Mouse (Mus musculus) intestine, postnatal 0 days (tissue): Measurements from ENCODE around the gene Limk2. TPM values are rescaled to one million over a fixed set of nuclear protein-coding genes. Genes with fewer than 3 reads are reported as not detected.

ENCODE experiments used
- ATAC-seq: fragments of 200-750 bp; cut with Nextera tagmentation; 2 replicates; pipeline ENCODE4 v1.8.0; 2017; ENCODE audit warnings: mild to moderate bottlenecking, moderate TSS enrichment, moderate library complexity
- H3K27ac ChIP-seq: fragments of 300-500 bp; sonication (generic); 2 replicates; pipeline ENCODE4 v1.5.1; 2014; ENCODE audit warnings: mild to moderate bottlenecking, low read depth, low read length, moderate library complexity
- H3K27me3 ChIP-seq: fragments of 300-500 bp; sonication (generic); replicated peaks from 2 replicates; pipeline ENCODE4 v1.6.1; 2014; ENCODE audit warnings: low read length, mixed read lengths; ENCODE audit not compliant: control insufficient read depth, insufficient read depth
- H3K36me3 ChIP-seq: fragments of 300-500 bp; sonication (generic); 2 replicates; pipeline ENCODE4 v1.6.1; 2014; ENCODE audit warnings: mild to moderate bottlenecking, moderate library complexity; ENCODE audit not compliant: control insufficient read depth, insufficient read depth
- H3K4me1 ChIP-seq: fragments of 300-500 bp; sonication (generic); replicated peaks from 2 replicates; pipeline ENCODE4 v1.6.1; 2014; ENCODE audit warnings: antibody characterized with exemption, low read length, mixed read lengths; ENCODE audit not compliant: control insufficient read depth, insufficient read depth
- H3K4me2 ChIP-seq: fragments of 300-500 bp; sonication (generic); replicated peaks from 2 replicates; pipeline ENCODE4 v1.6.1; 2014; ENCODE audit warnings: low read depth, mild to moderate bottlenecking, moderate library complexity
- H3K4me3 ChIP-seq: fragments of 300-500 bp; sonication (generic); 2 replicates; pipeline ENCODE4 v1.5.1; 2014; ENCODE audit warnings: low read depth, low read length
- H3K9ac ChIP-seq: fragments of 300-500 bp; sonication (generic); 2 replicates; pipeline ENCODE4 v1.6.1; 2014; ENCODE audit warnings: mild to moderate bottlenecking, low read depth, low read length
- H3K9me3 ChIP-seq: fragments of 300-500 bp; sonication (generic); 2 replicates; pipeline ENCODE4 v1.6.1; 2016; ENCODE audit warnings: mixed run types; ENCODE audit not compliant: control insufficient read depth
- CTCF ChIP-seq: sonication (generic); IDR thresholded peaks from 2 replicates; pipeline ENCODE4 v1.5.1; 2016; ENCODE audit warnings: low read depth, mild to moderate bottlenecking, control low read depth, antibody characterized with exemption, moderate library complexity
- WGBS: fragments of 180-500 bp; shearing (Covaris S2); extraction: QIAGEN DNeasy Blood & Tissue Kit; methylation state at CpG from one replicate; pipeline ENCODE4 v1.1.7; 2014; 5-methylcytosine and 5-hydroxymethylcytosine counted together
- polyA plus RNA-seq: library from polyadenylated mRNA; unstranded; fragments of >200 nt; fragmentation: Nextera tagmentation; extraction: Ambion mirVana; gene quantifications from 2 replicates; pipeline ENCODE4 v1.2.1, GENCODE M21; 2015

The Limk2 gene
- polyA plus RNA-seq, 1 experiment from 2014 or later: 68.4 TPM

DNA sequence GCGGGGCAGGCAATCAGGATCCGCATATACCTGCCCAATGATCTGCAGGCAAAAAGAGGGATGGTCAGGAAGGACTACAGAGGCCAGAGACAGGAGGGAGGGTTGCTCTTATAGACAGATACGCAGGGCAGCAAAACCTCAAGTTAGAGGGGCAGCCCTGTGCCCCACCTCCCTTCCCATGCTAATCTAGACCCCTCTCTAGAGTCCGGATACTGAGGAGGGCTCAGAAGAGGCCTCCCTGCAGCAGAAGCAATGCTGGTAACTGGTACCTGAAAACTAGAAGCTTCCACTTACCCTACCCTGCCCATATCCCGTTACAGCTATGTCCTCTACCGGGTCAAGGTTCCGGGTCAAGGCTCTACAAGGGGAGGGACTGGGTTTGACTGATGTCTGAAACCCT is 62.6 kb downstream of the Limk2 start:
- H3K9ac ChIP-seq: no peak overlapping the region
- H3K27ac ChIP-seq: no peak overlapping the region
- WGBS: 86% methylated on average over 7 of the region's 7 CpGs
- H3K4me1 ChIP-seq: peaks cover 6% of the 10 kb centered on the region; the same call in 1 of the 2 replicates
- H3K27me3 ChIP-seq: no peaks in the 10 kb centered on the region
- ATAC-seq: no peak
- H3K4me3 ChIP-seq: no peak overlapping the region
- H3K9me3 ChIP-seq: no peaks in the 10 kb centered on the region
- no peak for TF ChIP-seq CTCF
- no peak overlapping the region for H3K4me2 ChIP-seq
- H3K36me3 ChIP-seq: peaks cover 77% of the 10 kb centered on the region

DNA sequence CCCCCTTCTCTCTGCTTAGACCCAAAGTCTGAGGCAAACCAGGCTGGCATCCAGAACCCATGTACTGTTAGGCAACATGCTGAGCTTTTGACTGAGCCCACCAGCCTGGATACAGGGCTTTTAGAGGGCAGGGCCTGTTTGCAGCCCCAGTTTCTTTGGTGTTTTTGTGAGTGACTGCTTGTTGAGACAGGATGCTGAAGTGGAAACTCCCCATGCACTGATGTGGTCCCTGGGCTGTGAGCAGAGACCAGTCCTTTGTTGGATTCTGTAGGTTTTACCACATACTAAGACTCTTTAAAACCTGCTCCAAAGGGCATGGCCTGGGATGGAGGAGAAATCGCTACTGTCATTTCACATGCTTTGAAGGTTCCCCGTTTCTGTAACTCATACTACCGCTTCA is 64.1 kb downstream of the Limk2 start:
- Histone ChIP-seq H3K27ac (no peak overlapping the region), H3K27me3 (no peaks in the 10 kb centered on the region), H3K4me3 (no peak overlapping the region), H3K9me3 (no peaks in the 10 kb centered on the region), H3K9ac (no peak overlapping the region), H3K36me3 (peaks cover 65% of the 10 kb centered on the region), H3K4me1 (peaks cover 6% of the 10 kb centered on the region; the same call in 1 of the 2 replicates), H3K4me2 (no peak overlapping the region)
- no peak for ATAC-seq
- no peak for TF ChIP-seq CTCF
- 86% methylated on average over 3 of the region's 3 CpGs for WGBS

DNA sequence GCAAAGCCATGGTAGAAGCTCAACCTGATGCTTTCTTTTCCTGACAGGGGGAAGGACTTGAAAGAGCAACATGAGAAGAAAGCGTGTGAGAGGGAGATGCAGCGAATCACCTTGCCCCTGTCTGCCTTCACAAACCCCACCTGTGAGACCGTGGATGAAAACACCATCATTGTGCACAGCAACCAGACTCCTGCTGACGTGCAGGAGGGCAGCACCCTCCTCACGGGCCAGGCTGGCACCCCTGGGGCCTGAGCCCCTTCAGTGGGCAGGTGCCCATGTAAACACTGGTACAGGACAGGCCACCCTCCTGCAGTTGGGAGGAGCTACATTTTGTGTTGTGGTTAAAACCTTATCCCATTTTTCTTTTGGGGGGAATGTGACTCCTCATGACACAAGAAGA is 67.5 kb downstream of the Limk2 start:
- Histone ChIP-seq H3K4me2 (no peak overlapping the region), H3K9ac (no peak overlapping the region), H3K27ac (no peak overlapping the region), H3K36me3 (peaks cover 44% of the 10 kb centered on the region), H3K27me3 (no peaks in the 10 kb centered on the region), H3K4me3 (no peak overlapping the region), H3K9me3 (no peaks in the 10 kb centered on the region), H3K4me1 (no peaks in the 10 kb centered on the region)
- no peak for TF ChIP-seq CTCF
- ATAC-seq: no peak
- whole genome bisulfite sequencing: 71% methylated on average over 5 of the region's 5 CpGs

DNA sequence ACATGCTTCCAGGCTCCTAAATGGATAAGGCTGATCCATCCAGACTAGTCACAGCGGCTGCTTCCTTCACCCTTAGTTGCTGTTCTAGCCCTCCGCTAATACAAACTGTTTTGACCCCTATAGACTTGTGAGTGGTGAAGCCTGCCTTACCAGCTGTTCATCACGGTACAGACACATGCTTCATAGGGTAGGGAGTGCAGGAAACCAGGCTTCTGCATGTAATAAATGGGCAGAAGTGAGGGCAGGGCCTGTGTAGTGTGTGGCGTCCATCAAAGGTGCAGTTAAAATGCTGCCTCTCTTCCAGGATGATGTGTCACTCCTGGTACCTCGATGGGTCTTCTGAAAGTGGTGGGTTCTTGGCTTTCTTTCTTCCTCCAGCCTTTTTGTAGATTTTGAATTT is 71.0 kb downstream of the Limk2 start:
- TF ChIP-seq CTCF: no peak
- Histone ChIP-seq H3K36me3 (peaks cover 9% of the 10 kb centered on the region; the same call in 1 of the 2 replicates), H3K4me3 (no peak overlapping the region), H3K4me1 (no peaks in the 10 kb centered on the region), H3K4me2 (no peak overlapping the region), H3K27ac (0 out of 2 replicates have a peak overlapping the region, but pooled peaks have one; percentile 15), H3K9me3 (no peaks in the 10 kb centered on the region), H3K27me3 (no peaks in the 10 kb centered on the region), H3K9ac (no peak overlapping the region)
- ATAC-seq: no peak; the same call in 1 of the 2 replicates
- 64% methylated on average over 5 of the region's 5 CpGs for WGBS

DNA sequence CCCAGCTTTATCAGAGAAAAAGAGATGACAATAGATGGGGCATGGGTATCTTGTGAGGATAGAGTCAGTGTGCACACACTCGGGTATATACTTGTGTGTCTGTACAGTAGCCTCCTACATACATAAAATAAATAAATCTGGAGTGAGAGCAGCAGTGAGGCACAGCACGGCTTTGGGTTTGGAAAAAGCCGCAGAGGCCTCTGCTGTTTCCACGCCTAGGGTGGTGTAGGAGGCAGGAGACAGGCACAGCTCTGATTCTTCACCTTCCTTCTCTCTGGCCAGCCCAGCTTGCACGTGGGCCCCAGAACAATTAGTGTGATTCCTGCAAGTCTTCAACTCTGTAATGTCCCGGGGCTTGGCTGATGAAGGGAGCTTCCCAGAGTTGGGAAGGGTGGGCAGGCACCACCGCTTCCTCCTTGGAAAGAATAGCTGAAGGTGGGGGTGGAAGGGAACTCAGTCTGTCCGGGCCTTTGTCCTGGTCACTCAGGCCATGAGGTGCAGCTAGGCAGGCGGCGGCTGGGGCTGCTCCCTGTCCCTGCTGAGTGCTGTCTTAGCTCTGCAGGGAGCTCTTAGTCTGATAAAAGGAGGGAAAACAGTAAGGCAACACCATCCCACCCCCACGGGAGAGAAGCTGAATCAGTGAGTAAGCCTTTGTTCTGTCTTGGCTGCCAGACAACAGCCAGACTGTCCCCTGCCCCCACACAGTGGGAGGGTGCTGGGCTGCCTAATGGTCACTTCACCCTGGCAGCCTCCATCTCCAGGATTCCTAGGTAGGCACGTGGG is 71.6 kb downstream of the Limk2 start:
- Histone ChIP-seq H3K27me3 (no peaks in the 10 kb centered on the region), H3K4me1 (no peaks in the 10 kb centered on the region), H3K9me3 (no peaks in the 10 kb centered on the region), H3K4me2 (no peak overlapping the region), H3K36me3 (0 out of 2 replicates have a peak, but pooled peaks cover 3% of the 10 kb centered on the region), H3K9ac (no peak overlapping the region), H3K27ac (0 out of 2 replicates have a peak overlapping the region, but pooled peaks have one; percentile 15), H3K4me3 (no peak overlapping the region)
- ATAC-seq: no peak; the same call in 1 of the 2 replicates
- TF ChIP-seq CTCF: no peak
- WGBS: 27% methylated on average over 12 of the region's 12 CpGs

DNA sequence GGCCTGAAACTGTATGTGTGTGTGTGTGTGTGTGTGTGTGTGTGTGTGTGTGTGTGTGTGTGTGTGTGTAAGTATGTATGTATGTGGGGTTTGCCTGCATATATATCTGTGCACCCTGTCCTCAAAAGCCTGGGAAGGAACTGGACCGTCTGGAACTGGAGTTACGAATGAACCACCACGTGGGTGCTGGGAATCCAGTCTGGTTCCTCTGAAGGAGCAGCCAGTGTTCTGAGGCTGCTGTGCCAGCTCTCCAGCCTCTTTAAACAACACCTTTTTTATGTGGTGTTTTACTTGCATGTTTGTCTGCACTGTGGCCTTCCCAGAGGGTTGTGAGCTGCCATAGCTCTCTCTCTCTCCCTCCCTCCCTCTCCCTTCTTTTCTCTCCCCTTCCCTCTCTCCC is 72.4 kb downstream of the Limk2 start:
- Histone ChIP-seq H3K4me2 (no peak overlapping the region), H3K4me3 (no peak overlapping the region), H3K36me3 (no peaks in the 10 kb centered on the region), H3K9me3 (no peaks in the 10 kb centered on the region), H3K27ac (no peak overlapping the region), H3K4me1 (no peaks in the 10 kb centered on the region), H3K27me3 (no peaks in the 10 kb centered on the region), H3K9ac (no peak overlapping the region)
- no peak for ATAC-seq
- no peak for TF ChIP-seq CTCF
- 89% methylated on average over 3 of the region's 3 CpGs for WGBS
